Mouse (Mus musculus): ENCODE results near the gene Tpcn2. TPM values are rescaled to one million over a fixed set of nuclear protein-coding genes. Genes with fewer than 3 reads are reported as not detected.

Gene Tpcn2
- polyA plus RNA-seq, 1 experiment from 2014 or later, result 5.7 TPM

DNA sequence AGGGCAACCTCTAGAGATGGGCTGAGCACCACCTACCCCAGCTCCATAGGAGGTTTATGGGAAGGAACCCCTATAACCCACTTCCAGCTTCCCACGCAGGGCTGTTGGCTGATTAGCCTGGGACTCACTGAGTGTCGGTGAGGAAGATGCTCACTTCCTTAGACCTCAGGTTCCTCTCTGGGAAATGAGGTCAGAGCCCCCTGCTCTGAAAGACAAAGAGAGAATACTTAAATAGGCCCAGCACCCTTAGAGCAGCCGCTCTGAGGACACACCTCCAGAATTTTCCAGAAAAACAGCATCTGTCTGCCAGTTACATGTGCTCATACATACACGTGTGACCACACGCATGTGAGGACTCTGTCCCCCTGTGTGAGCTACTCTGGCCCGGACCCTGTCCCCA, 77.0 kb downstream of the Tpcn2 start:
- peak overlapping the region; percentile 47 for H3K4me2 ChIP-seq (replicated peaks)
- no peaks in the 10 kb centered on the region for H3K9me3 ChIP-seq
- ATAC-seq (ENCODE audit: low FRiP score, low read depth), result no peak
- H3K27ac ChIP-seq, result peak overlapping the region; percentile 92
- 51% methylated on average over 6 of the region's 6 CpGs for WGBS
- H3K36me3 ChIP-seq, result no peaks in the 10 kb centered on the region
- peak overlapping the region; percentile 51; the same call in 1 of the 2 replicates for H3K9ac ChIP-seq
- H3K4me1 ChIP-seq, result peaks cover 41% of the 10 kb centered on the region
- H3K4me3 ChIP-seq, result no peak overlapping the region
- no peaks in the 10 kb centered on the region for H3K27me3 ChIP-seq (replicated peaks)

DNA sequence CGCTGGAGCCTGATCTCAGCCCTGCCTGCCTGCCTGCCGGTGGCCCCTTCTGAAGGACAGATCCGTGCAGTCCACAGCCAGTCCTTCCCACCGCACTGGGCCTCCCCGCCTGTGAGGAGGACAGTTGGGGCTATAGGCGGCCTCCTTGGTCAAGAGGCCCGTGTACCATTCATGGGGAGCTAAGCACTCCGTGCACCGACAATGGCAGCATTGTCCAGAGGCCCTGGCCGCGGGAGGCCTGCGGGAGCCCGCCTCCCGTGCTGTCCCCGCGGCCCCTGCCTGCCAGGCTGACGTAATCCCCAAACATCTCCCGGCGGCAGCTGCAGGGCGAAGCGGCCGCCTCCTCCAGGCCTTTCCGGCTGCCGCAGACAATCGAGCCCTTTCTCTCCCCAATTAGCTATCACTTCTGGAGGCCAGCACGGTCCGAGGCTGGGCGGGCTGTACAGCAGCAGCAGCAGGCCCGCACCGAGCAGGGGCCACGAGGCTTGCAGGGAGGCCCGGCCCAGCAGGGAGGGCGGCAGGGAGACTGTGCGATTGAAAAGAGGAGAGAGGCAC, 77.7 kb downstream of the Tpcn2 start:
- H3K4me2 ChIP-seq (replicated peaks), result peak overlapping the region; percentile 47
- H3K9ac ChIP-seq, result peak overlapping the region; percentile 51
- no peak overlapping the region for H3K4me3 ChIP-seq
- peaks cover 7% of the 10 kb centered on the region for H3K9me3 ChIP-seq
- H3K27ac ChIP-seq, result peak overlapping the region; percentile 92
- peaks cover 37% of the 10 kb centered on the region for H3K4me1 ChIP-seq
- H3K36me3 ChIP-seq, result no peaks in the 10 kb centered on the region
- WGBS, result 1% methylated on average over 34 of the region's 34 CpGs
- peak; percentile 94 for ATAC-seq (ENCODE audit: low FRiP score, low read depth)
- no peaks in the 10 kb centered on the region for H3K27me3 ChIP-seq (replicated peaks)

DNA sequence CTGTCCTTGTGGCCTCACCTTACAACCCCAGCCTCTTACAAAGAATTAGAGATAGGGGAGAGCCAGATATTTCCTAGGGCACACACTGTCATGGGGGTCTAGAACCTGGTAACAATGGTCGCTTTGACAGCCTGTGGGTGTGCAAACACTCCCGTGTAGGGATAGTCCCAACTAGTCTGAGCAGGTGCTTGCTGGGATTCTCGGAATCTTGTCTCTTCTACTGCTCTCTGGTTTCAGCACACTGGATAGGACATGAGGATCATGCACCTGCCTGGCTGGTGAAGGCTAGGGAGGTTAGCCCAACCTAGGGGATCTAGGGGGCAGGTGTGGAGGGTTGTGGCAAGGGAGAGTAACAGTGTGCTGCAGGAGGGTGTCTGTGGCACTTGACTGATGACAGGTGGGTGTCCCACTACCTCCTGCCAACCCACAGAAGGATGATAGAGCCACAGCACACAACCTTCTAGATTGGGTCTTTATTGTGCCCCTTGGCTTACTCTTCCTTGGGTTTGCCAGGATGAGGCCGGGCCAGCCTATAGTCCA, 78.4 kb downstream of the Tpcn2 start:
- Histone ChIP-seq H3K9ac (0 out of 2 replicates have a peak overlapping the region, but pooled peaks have one; percentile 51), H3K4me3 (no peak overlapping the region), H3K27me3 (replicated peaks) (no peaks in the 10 kb centered on the region), H3K36me3 (no peaks in the 10 kb centered on the region), H3K4me2 (replicated peaks) (peak overlapping the region; percentile 47; the same call in 1 of the 2 replicates), H3K27ac (peak overlapping the region; percentile 92), H3K9me3 (peaks cover 7% of the 10 kb centered on the region), H3K4me1 (peaks cover 30% of the 10 kb centered on the region)
- ATAC-seq (ENCODE audit: low FRiP score, low read depth), result peak; percentile 7; the same call in 1 of the 2 replicates
- WGBS, result 83% methylated on average over 4 of the region's 4 CpGs

DNA sequence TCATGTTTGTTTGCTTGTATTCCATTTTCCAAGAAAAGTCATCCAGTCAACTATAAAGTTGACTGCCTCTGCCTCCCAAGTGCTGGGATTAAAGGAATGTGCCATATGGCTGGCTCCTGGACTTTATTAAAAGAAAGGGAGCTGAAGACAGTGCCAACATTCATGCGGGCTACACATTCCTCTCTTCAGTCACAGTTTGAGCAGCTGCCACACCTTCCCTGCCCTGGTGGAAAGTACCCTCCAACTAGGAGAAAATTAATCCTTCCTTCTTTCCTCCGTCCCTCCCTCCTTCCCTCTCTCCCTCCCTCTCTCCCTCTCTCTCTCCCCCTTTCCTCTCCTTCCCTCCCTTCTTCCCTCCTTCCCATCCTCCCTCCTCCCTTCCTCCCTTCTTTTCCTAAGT, 84.1 kb downstream of the Tpcn2 start:
- peaks cover 17% of the 10 kb centered on the region for H3K4me1 ChIP-seq
- H3K9me3 ChIP-seq, result peaks cover 7% of the 10 kb centered on the region
- no peak overlapping the region for H3K4me3 ChIP-seq
- no peak overlapping the region for H3K4me2 ChIP-seq (replicated peaks)
- no peak overlapping the region for H3K9ac ChIP-seq
- no peak for ATAC-seq (ENCODE audit: low FRiP score, low read depth)
- WGBS, result 64% methylated on average over 2 of the region's 2 CpGs
- 0 out of 2 replicates have a peak, but pooled peaks cover 4% of the 10 kb centered on the region for H3K27me3 ChIP-seq (replicated peaks)
- no peak overlapping the region for H3K27ac ChIP-seq
- no peaks in the 10 kb centered on the region for H3K36me3 ChIP-seq

DNA sequence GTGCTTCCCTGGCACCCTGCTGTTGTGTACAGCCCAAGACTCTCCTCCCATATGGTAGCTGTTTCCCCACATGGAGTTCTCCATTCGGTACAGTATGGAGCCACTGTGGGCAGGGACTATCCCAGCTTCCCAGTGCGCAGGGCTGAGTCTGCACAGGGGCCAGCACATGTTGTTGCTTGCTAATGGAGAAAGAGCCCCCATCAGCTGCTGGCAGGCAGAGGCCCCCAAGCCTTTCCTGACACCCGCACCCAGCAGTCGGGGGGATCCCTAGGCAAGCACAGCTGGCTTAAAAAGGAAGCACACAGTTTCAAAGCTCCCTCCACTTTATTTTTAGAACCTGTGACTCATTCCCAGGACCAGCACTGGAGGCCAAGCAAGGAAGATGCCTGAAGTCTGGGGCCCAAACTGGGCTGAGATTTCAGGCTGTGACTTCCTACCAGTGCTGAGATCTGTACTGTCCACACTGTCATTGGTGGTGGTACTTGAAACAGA, 85.5 kb downstream of the Tpcn2 start:
- H3K4me1 ChIP-seq, result peaks cover 17% of the 10 kb centered on the region
- H3K9ac ChIP-seq, result no peak overlapping the region
- H3K36me3 ChIP-seq, result no peaks in the 10 kb centered on the region
- no peak overlapping the region for H3K4me3 ChIP-seq
- no peak overlapping the region for H3K27ac ChIP-seq
- WGBS, result 66% methylated on average over 4 of the region's 4 CpGs
- no peak overlapping the region for H3K4me2 ChIP-seq (replicated peaks)
- no peak; the same call in 1 of the 2 replicates for ATAC-seq (ENCODE audit: low FRiP score, low read depth)
- 0 out of 2 replicates have a peak, but pooled peaks cover 4% of the 10 kb centered on the region for H3K27me3 ChIP-seq (replicated peaks)
- H3K9me3 ChIP-seq, result peaks cover 7% of the 10 kb centered on the region

DNA sequence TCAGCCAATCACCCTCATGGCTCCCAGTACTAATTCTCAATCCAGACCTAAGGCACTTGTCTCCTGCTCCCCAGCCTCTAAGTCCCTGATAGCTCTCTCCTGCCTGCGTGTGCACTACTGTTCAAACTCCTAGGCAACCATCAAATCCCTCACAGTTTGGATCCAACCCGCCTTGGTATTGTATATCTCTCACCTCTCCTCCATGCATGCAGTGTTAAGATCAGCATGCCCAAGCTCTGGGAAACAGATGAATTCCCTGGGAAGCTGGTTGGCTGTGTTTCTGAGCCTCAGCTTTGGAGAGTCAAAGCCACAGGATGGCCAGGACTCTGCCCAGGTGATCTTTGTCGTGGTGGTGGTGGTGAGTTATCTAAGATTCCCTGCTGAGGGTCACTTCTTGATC, 86.1 kb downstream of the Tpcn2 start:
- no peak overlapping the region for H3K4me3 ChIP-seq

DNA sequence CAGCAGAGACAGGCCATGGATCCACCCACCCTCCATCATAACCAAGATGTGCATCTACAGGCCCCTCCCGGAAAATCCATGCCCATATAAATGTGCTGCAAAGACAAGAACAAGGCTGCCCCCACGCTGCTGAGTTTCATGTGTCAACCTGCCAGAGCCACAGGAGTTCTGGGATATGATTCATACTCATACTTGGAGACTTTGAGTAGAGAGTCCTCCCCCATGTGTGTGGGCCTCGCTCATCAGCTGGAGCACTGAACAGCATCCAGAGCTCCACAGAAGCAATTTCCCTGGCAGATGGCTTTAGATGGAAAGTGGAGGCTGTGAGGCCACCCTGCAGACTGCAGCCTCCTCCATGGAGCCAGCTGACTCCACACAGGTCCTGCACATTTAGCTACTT, 86.8 kb downstream of the Tpcn2 start:
- WGBS, result 88% methylated on average over 3 of the region's 3 CpGs
- H3K4me2 ChIP-seq (replicated peaks), result no peak overlapping the region
- H3K27ac ChIP-seq, result no peak overlapping the region

More for the DNA sequence above, 86.1 kb downstream of the Tpcn2 start:
- ATAC-seq (ENCODE audit: low FRiP score, low read depth), result no peak
- H3K27me3 ChIP-seq (replicated peaks), result 0 out of 2 replicates have a peak, but pooled peaks cover 4% of the 10 kb centered on the region
- no peaks in the 10 kb centered on the region for H3K36me3 ChIP-seq
- H3K27ac ChIP-seq, result no peak overlapping the region
- peaks cover 7% of the 10 kb centered on the region for H3K9me3 ChIP-seq
- no peak overlapping the region for H3K9ac ChIP-seq
- H3K4me2 ChIP-seq (replicated peaks), result no peak overlapping the region
- peaks cover 17% of the 10 kb centered on the region for H3K4me1 ChIP-seq
- WGBS, result 48% methylated on average over 3 of the region's 3 CpGs

DNA sequence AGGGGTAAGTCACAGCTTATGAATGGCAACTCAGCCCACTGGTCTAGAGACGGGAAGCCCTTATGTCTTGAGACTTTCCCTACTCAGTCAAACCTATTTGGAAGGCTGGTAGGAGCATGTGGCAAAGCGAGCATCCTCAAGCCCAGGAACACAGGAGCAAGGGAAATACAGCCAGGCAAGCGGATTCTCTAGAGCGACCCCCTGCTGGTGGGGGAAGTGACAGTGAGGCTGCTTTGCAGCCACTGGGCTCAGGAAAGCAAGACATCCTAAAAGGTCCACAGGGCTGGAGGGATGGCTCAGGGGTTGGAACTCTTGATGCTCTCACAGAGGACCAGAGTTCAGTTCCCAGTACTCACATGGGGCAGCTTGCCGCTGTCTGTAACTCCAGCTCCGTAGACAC, 87.5 kb downstream of the Tpcn2 start:
- H3K27me3 ChIP-seq (replicated peaks), result 0 out of 2 replicates have a peak, but pooled peaks cover 4% of the 10 kb centered on the region
- WGBS, result 81% methylated on average over 6 of the region's 6 CpGs

More for the DNA sequence above, 86.8 kb downstream of the Tpcn2 start:
- no peak overlapping the region for H3K9ac ChIP-seq
- no peaks in the 10 kb centered on the region for H3K36me3 ChIP-seq
- H3K9me3 ChIP-seq, result peaks cover 7% of the 10 kb centered on the region
- H3K4me1 ChIP-seq, result peaks cover 17% of the 10 kb centered on the region
- no peak for ATAC-seq (ENCODE audit: low FRiP score, low read depth)
- H3K4me3 ChIP-seq, result no peak overlapping the region
- H3K27me3 ChIP-seq (replicated peaks), result 0 out of 2 replicates have a peak, but pooled peaks cover 4% of the 10 kb centered on the region

DNA sequence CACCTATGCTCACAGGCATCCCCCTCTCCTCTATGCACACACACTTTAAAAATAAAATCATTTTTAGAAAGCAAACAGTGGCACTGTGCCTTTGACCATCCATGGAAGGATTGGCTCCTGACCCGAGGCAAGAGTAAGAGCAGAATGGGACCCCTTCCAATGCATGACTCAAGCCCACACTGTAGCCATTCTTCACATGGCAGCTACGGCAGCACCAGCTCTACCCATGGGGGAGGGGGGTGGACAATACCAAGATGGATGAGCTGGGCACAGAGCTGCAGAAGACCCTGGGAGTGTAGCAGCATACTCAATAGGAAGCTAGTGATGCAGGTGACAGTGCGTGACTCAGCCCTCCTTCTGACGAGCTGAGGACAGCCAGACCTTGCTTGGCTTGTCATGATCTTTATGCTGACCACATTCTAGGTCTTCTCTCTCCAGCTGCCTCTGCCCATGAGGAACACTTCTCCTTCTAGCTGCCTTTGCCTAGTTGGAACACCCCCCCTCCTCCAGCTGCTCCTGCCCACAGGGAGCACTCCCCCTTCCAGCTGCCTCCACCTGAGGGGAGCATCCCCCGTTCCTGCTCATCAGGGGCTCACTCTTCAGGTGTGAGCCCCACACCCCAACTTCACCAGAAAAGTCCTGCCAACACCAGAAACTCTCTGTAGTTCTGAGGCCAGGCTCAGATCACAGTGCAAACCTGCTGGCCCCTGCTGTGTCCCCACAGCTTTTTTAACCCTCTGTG, 88.5 kb downstream of the Tpcn2 start:
- Histone ChIP-seq H3K9ac (no peak overlapping the region), H3K4me1 (peaks cover 17% of the 10 kb centered on the region), H3K9me3 (no peaks in the 10 kb centered on the region), H3K27ac (no peak overlapping the region), H3K4me2 (replicated peaks) (no peak overlapping the region), H3K27me3 (replicated peaks) (0 out of 2 replicates have a peak, but pooled peaks cover 4% of the 10 kb centered on the region), H3K36me3 (no peaks in the 10 kb centered on the region), H3K4me3 (no peak overlapping the region)
- 60% methylated on average over 5 of the region's 5 CpGs for WGBS
- ATAC-seq (ENCODE audit: low FRiP score, low read depth), result no peak

More for the DNA sequence above, 87.5 kb downstream of the Tpcn2 start:
- no peak for ATAC-seq (ENCODE audit: low FRiP score, low read depth)
- H3K36me3 ChIP-seq, result no peaks in the 10 kb centered on the region
- no peak overlapping the region for H3K9ac ChIP-seq
- no peak overlapping the region for H3K4me2 ChIP-seq (replicated peaks)
- H3K4me1 ChIP-seq, result peaks cover 17% of the 10 kb centered on the region
- H3K4me3 ChIP-seq, result no peak overlapping the region
- H3K9me3 ChIP-seq, result peaks cover 2% of the 10 kb centered on the region
- H3K27ac ChIP-seq, result no peak overlapping the region

DNA sequence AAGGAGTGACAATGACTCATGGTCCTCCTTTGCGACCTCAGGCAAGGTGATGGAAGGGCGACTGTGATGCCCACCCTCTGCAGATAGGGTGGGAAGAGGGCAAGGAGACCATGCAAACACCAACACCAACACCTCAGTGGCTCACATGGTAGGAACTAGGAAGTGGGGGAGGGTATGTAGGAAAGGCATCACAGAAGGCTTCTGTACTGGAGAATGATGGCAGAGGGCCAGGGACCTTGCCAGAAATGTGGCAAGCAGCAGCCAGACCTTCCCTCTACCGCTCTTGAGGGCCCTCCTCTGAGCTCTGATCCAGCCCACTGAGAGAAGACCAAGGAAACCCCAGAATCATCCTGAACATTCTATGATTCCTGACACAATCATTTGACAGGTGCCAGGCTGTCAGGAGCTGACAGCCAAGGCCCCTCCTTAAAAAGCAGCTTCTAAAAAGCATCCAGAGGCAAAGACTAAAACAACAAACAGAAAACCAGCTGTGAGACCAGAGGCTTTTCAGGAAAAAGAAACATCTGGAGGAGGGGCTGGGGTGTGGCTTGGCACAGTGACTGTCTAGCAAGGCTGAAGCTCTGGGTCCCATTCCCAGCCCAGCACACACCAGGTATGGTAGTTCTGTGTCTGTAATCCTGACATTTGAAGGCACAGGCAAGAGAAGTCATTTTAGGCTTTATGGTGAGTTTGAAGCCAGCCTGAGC, 89.2 kb downstream of the Tpcn2 start:
- H3K9ac ChIP-seq, result no peak overlapping the region
- no peak overlapping the region for H3K4me2 ChIP-seq (replicated peaks)
- no peak overlapping the region for H3K27ac ChIP-seq
- 83% methylated on average over 3 of the region's 3 CpGs for WGBS
- no peaks in the 10 kb centered on the region for H3K36me3 ChIP-seq
- H3K27me3 ChIP-seq (replicated peaks), result 0 out of 2 replicates have a peak, but pooled peaks cover 4% of the 10 kb centered on the region
- ATAC-seq (ENCODE audit: low FRiP score, low read depth), result no peak
- H3K4me3 ChIP-seq, result no peak overlapping the region
- H3K4me1 ChIP-seq, result peaks cover 17% of the 10 kb centered on the region
- H3K9me3 ChIP-seq, result no peaks in the 10 kb centered on the region

DNA sequence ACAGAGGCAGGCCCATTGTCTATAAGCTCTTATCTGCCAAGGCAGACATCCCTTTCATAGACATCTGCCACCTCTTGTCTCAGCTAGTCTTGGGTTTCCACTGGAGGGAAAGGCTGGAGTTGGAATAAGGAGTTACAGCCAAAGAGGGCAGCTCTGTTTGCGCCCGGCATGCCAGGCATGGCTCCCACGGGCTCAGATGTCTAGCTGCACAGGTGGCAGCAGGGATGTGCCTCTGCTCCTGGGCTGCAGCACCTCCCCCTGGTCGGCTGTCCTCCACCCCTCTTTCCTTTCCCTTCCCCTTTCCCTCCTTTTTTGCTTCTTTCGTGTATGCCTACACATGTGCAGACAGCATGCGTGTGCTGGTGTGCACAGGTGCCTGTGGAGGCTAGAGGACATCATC, 91.0 kb downstream of the Tpcn2 start:
- no peaks in the 10 kb centered on the region for H3K36me3 ChIP-seq
- no peak for ATAC-seq (ENCODE audit: low FRiP score, low read depth)
- H3K27me3 ChIP-seq (replicated peaks), result 0 out of 2 replicates have a peak, but pooled peaks cover 4% of the 10 kb centered on the region
- H3K9ac ChIP-seq, result no peak overlapping the region
- no peak overlapping the region for H3K4me2 ChIP-seq (replicated peaks)
- peaks cover 12% of the 10 kb centered on the region for H3K4me1 ChIP-seq
- no peak overlapping the region for H3K27ac ChIP-seq
- 85% methylated on average over 6 of the region's 6 CpGs for WGBS
- H3K4me3 ChIP-seq, result no peak overlapping the region
- no peaks in the 10 kb centered on the region for H3K9me3 ChIP-seq

DNA sequence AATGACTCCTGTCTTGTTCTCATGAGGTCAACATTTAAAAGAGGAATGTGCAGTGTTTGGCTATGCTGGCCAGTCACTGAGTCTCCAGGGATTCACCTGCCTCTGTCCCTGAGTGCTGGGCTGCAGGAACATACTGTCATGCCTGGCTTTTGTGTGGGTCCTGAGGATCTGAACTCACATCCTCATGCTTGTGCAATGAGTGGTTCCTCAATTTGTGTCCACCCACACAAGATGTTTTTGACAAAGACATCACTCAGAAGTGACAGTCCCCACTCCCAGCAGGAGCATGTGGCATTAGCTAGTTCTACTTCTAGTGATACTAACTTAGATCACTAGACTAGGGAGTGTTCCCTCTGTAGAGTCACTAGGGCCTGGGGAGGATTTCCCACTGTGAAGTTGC, 93.3 kb downstream of the Tpcn2 start:
- no peak for ATAC-seq (ENCODE audit: low FRiP score, low read depth)
- Histone ChIP-seq H3K9ac (no peak overlapping the region), H3K4me2 (replicated peaks) (no peak overlapping the region), H3K4me1 (peaks cover 5% of the 10 kb centered on the region; the same call in 1 of the 2 replicates), H3K27me3 (replicated peaks) (no peaks in the 10 kb centered on the region), H3K27ac (no peak overlapping the region), H3K4me3 (no peak overlapping the region), H3K9me3 (no peaks in the 10 kb centered on the region), H3K36me3 (no peaks in the 10 kb centered on the region)
